Mouse (Mus musculus) naive thymus-derived CD4-positive, alpha-beta T cell, adult 2 months (primary cell): ENCODE measurements at regions not wholly inside any gene's neighbourhood (a gene's known extent, or its start where the extent isn't known, plus 50 kb on each side); places are given as distances from the start of the nearest gene placed in this dataset.

Experiments
- DNase-seq: peaks from one replicate; pipeline ENCODE4 v3.0.0-alpha.2; 2011; ENCODE audit warnings: low read depth

GRCm38 (mm10) chr13:107491423-107491822 is 469.5 kb upstream of the Kif2a start:
- DNase-seq, result no peak

DNA sequence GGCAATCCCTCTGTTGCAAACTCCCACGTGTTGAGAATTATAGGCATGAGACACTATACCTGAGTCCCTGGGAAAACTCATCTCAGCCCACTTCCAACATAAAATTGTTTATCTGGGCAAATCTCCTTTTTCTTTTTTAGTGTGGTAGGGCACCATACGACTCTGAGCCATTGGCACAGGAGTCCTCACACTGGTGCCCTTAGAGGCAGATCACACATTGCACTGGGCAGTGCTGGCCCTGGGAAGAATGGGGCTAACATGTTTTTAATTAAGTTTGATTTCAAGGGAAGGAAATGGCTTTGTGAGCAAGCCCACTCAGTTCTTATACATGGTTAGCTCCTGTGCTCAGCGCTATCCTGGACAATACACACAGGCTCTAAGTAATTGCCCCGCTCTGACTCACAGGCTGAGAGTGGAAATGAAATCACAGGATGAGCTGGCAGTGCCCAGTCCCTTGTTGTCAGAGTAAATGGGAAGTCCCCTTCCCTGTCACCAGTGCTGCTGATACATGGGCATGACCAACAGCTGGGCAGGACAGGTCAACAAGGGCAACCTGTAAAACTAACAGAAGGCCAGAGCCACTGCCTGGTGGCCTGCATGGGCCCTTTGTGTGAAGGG is 463.6 kb upstream of the Kif2a start:
- no peak for DNase-seq

- DNase-seq, result no peak
These were observed 462.7 kb upstream of the Kif2a start for GRCm38 (mm10) chr13:107484630-107484998.

GRCm38 (mm10) chr13:107483967-107484629 is 462.2 kb upstream of the Kif2a start:
- DNase-seq, result no peak

GRCm38 (mm10) chr13:107475166-107475565 is 453.2 kb upstream of the Kif2a start:
- DNase-seq, result no peak

DNA sequence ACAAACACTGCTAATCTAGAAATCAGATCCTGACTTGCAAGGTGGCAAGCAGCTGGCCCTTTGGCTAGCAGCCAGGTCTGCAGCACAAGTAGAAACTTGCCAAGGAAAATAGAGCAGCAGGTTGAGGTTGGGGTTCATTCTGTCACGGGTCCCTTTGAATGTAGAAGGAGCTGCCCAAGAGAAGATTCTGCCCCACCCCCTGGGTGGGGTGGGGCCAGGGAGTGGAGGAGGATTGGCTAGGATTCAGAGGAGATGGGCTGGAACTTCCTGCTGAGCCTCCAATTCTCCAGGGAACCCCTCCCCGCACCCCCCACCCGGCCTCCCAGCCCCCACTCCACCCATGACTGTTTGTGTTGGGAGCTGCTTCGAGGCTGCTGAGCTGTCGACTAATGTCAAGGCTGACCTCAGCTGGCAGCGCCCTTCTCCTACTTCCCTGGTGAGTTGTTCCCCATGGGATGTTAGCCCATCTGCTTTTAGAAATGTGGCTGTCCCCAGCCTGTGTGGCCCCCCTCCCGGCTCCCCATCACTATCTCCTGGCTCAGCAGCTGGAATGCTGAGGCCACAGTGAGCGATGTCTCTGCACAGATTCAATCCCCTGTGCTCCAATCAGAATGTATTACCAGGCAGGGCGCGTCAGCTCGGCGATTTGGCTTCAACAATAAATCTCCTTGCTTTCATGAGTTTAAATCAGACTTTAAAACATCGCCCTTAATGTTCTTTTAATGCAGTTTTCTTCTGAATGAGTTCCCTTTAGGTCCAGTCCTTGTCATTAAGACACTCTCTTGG is 447.8 kb upstream of the Kif2a start:
- DNase-seq, result no peak

DNA sequence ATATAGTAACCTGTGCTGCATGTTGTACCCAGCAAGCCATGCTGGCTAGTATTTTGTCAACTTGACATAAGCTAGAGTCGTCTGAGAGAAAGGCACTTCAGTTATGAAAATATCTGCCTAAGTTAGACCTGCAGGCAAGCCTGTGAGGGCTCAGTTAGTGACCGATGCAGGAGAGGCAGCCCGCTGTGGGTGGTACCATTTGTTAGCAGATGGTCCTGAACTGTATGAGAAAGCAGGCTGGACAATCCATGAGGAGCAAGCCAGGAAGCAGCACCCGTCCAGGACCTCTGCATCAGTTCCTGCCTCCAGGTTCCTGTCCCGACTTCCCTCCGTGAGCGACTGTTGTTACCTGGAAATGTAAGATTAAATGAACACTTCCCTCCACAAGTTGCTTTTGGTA is 440.9 kb upstream of the Kif2a start:
- DNase-seq, result no peak

- peak; percentile 45 for DNase-seq
These were observed 439.4 kb upstream of the Kif2a start for GRCm38 (mm10) chr13:107461048-107461912.

DNA sequence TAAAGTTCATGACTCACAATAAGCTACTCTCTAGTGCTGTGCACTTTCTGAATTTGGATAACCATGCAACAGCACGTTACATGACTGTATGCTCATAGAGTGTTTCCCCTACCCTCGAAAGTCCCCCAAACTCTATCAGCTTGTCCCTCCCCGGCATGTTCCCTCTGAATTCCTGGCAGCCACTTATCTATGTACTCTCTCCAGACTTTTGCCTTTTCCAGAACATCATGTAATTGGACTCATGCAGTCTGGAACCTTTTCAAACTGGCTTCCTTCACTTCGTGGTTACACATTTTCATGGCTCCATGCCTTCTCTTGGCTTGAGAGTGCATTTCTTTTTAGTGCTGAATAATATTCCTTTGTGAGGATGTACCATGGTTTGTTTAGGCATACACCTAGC is 436.8 kb upstream of the Kif2a start:
- DNase-seq, result no peak

DNA sequence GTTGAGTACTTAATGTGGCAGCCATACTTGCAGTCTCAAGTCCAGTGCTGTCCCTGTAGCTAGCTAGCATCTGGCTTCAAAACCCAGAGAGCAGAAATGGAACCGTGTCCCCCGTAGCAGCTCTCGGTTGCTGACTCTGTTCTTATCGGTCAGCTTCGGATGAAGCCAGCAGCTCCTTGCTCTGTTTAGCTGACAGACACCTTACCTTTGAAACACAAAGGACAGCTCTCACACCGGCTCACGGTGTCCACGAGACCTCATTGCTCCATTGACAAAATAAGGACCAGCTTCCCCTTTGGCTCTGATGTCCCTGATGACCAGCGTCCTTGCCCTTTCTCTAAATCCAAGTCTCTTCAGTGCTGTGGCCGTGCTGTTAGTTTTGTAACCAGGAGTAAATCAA is 435.3 kb upstream of the Kif2a start:
- DNase-seq, result no peak

DNA sequence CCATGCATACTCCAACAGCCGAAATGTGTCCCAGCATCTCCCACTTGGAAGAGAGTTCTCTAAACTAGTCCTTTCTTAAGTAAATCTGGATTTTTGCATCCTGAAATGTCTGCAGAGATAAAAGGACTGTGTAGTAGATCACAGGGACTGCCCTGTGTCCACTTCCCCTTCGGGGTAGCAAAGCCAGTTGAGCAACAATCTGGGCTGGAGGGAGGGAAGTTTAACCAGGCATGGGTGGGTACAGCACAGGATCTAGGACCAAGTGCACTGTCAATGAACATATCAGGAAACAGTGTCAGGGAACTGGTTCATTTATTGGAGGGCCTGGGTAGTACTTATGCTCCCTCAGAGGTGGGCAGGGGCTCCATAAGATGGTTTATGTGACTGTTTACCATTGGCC is 434.5 kb upstream of the Kif2a start:
- no peak for DNase-seq

DNA sequence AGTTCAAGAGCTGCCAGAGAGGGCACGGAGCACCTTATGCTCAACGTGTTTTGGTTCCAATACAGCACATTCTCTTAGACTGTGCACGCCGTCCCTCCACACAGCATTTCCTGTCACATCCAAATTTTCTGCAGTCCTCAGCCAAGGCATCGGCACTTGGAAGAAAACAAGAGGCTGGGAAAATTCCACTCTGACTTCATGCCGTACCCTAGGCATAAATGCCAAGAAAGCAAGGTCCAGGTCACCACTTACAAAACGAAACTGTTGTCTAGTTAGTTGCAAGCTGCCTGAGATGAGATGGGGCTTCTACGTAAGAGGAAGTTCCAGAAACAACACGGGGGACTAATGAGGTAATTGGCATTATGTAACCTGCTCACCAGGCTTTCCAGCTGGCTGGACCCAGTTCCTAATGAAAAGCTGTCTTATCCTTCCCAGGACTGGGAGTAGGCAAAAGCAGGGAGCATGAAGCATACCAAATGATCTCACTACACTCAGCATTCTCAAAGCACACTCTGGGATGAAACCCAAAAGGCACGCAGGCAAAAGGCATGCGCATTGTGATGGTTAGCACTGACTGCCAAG is 427.8 kb upstream of the Kif2a start:
- DNase-seq, result no peak

DNA sequence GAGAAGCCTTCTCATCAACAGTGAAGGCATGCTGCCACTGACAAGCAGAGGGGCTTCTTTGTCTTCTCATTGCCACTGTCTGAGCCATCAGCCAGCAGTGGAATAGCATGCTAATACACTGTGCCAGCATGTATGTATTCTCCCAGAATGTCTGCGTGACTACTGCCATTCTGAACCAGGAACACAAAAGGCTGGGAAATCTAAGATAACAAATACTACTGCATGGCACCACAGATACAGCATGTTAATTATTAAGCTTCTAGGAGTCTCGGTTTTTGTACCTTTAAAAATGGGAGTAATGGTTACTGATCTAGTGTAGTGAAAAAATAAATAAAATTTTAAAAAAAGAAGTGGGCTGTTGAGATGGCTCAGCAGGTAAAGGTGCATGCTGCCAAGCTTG is 425.9 kb upstream of the Kif2a start:
- no peak for DNase-seq

- DNase-seq, result no peak
These were observed 397.6 kb upstream of the Kif2a start for GRCm38 (mm10) chr13:107419363-107420155.

DNA sequence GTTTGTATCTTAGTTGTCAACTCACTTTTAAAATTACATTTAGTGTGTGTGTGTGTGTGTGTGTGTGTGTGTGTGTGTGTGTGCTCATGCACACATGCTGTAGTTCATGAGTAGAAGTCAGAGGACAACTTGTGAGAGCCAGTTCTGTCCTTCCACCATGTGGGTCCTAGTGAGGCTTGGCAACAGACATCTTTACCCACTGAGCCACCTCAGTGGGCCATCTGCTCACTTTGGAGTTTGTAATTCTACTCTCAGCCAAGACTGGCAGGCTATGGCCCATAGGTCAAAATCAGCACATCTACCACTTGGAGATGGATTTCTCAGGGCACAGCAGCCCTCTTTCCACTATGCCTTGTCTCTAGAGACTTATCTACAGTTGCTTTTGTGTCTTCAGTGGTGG is 388.3 kb upstream of the Kif2a start:
- no peak for DNase-seq

DNA sequence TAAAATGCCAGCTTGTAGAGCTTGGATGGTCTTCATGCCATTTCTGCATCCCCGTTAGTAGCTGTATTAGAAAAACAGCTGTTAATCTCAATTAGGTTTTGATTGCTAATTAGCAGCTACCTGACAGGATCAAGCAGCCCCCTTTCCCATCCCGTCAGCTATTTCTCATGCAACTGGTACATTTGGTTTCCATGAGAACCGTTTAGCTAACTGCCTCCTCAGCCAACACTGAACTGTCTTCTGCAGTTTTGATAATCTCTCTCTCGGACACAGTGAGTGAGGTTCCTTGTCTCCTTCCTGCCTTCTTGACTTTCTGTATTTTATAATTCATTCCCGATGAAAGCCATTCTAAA is 385.7 kb upstream of the Kif2a start:
- no peak for DNase-seq

DNA sequence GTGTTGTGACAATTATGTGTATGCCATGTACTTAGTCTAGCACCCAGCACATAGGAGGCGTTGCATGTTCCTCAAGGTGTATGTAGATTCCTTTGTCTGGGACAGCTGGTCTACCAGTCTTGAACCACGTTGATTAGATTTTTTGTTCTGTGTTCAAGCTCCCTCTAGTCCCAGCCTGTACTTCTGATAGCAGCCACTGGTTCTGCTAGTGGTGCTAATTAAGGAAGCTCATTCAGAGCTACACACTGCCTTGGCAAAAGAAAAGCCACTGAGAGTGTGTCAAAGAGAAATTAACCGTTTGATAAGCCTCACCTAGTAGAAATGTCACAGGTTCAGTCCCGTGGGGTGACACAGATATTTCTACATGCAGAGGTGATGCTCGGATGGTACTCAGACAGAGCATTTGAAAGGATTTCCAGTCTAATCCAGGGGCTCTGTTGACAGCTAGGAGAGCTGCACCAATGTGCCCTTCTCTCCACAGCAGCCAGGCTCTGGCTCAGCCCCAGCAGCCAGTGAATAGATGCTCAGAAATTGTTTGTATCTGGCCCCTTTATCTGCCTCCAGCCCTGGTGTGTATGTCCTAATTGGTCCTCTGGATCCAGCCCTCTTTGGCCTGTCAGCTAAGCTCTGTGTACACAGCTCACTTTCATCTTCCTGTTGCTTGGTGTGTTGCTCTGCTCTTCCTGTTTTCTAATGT is 385.2 kb upstream of the Kif2a start:
- DNase-seq, result no peak

DNA sequence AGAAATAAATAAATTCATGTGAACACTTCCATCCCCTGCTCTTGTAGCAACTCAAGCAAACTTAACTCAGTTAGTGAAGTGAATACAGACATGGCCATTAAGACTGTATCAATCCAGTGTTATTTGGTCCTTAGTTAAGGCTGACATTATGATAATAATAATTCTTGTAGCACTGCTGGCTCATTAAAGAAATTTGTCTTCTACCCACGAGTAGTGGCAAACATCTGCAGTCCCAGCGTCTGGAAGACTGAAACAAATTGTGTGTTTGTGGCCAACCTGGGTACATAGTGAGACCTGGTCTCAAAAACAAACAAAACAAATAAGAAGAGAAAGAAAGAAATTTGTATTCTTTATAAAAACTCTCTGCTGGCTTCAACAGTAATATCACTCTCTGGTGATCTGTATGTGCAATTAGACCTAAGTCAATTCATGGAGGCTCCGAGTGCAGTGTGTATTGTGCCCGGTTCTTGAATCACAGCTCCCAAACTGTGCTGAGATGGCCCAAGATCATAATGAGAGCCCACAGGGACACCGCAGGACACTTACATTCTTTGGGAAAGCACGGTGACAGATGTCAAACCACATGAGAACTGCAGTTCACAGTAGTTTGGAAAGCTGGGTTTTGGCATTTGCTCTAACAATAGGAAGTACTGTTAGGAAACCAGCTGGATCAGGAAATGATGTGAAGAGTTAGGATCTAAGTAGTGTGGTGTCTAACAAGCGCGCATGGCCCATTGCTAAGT is 376.9 kb upstream of the Kif2a start:
- DNase-seq, result no peak

- DNase-seq, result no peak
These were observed 374.1 kb upstream of the Kif2a start for GRCm38 (mm10) chr13:107396036-107396435.

DNA sequence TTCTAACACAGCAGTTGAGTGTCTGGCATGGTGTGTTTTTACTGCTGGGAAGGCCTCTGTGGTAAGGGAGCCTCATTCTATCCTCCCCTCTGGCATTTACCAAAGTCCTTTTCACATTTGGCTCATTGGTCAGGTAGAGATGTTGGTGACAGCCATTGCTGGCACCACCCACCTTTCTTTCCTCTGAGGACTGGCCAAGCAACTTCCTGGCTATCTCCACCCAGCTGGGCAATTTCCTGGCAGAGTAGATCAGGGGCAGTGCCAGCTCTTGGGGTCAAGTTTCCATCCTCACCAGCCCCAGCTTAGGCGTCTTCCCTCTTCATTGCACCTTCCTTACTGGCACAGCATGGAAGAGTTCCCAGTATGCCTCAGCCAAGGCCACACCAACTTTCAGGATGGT is 372.5 kb upstream of the Kif2a start:
- DNase-seq, result no peak
